Mouse (Mus musculus) hindbrain, postnatal 0 days (tissue): ENCODE measurements around the gene Ttc12. TPM values are rescaled to one million over a fixed set of nuclear protein-coding genes. Genes with fewer than 3 reads are reported as not detected.
A peak's percentile ranks its signal among the peaks of the same experiment; 100 is the strongest.

Experiments
- ATAC-seq: fragments of 200-750 bp; cut with Nextera tagmentation; 2 replicates; pipeline ENCODE4 v1.8.0; 2017; ENCODE audit warnings: mild to moderate bottlenecking, moderate TSS enrichment, moderate library complexity
- DNase-seq: peaks from one replicate; pipeline ENCODE4 v3.0.0-alpha.2; 2015; ENCODE audit warnings: low spot score
- H3K27ac ChIP-seq: fragments of 300-500 bp; sonication (generic); 2 replicates; pipeline ENCODE4 v1.5.1; 2014; ENCODE audit warnings: mild to moderate bottlenecking
- H3K27me3 ChIP-seq: fragments of 300-500 bp; sonication (generic); 2 replicates; pipeline ENCODE4 v1.6.1; 2014; ENCODE audit warnings: low read length, mixed read lengths; ENCODE audit not compliant: insufficient read depth
- H3K36me3 ChIP-seq: fragments of 300-500 bp; sonication (generic); 2 replicates; pipeline ENCODE4 v1.6.1; 2014; ENCODE audit warnings: low read length, mixed read lengths; ENCODE audit not compliant: insufficient read depth
- H3K4me1 ChIP-seq: fragments of 300-500 bp; sonication (generic); 2 replicates; pipeline ENCODE4 v1.6.1; 2014; ENCODE audit warnings: antibody characterized with exemption, low read length, mixed read lengths; ENCODE audit not compliant: insufficient read depth
- H3K4me2 ChIP-seq: fragments of 300-500 bp; sonication (generic); 2 replicates; pipeline ENCODE4 v1.6.1; 2014; ENCODE audit warnings: low read depth, mild to moderate bottlenecking, low read length, moderate library complexity, mixed read lengths
- H3K4me3 ChIP-seq: fragments of 300-500 bp; sonication (generic); 2 replicates; pipeline ENCODE4 v1.5.1; 2014; ENCODE audit warnings: low read length
- H3K9ac ChIP-seq: fragments of 300-500 bp; sonication (generic); replicated peaks from 2 replicates; pipeline ENCODE4 v1.6.1; 2014; ENCODE audit warnings: mild to moderate bottlenecking, low read length, moderate library complexity, mixed read lengths
- H3K9me3 ChIP-seq: fragments of 300-500 bp; sonication (generic); 2 replicates; pipeline ENCODE4 v1.6.1; 2016; ENCODE audit warnings: low read length, mixed read lengths
- CTCF ChIP-seq: IDR thresholded peaks from 2 replicates; pipeline ENCODE4 v1.5.1; 2016; ENCODE audit warnings: antibody characterized with exemption, control low read depth, low read depth
- WGBS: fragments of 180-500 bp; shearing (Covaris S2); extraction: QIAGEN DNeasy Blood & Tissue Kit; methylation state at CpG from one replicate; pipeline ENCODE4 v1.1.7; 2014; 5-methylcytosine and 5-hydroxymethylcytosine counted together
- polyA plus RNA-seq: library from polyadenylated mRNA; unstranded; fragments of >200 nt; fragmentation: Nextera tagmentation; extraction: Ambion mirVana; gene quantifications from 2 replicates; pipeline ENCODE4 v1.2.1, GENCODE M21; 2015
- total RNA-seq: library from RNA; depleted of rRNA; stranded (reverse); fragments of >200 nt; gene quantifications from 2 replicates; pipeline ENCODE4 v1.2.3, GENCODE M21; 2014

Gene Ttc12
- total and polyA plus RNA-seq, 2 experiments from 2014 or later: 1.0 to 2.0 TPM

GRCm38 (mm10) chr9:49529366-49529959 lies 43.4 kb upstream of the Ttc12 start:
- no peaks in the 10 kb centered on the region for H3K27me3 ChIP-seq
- WGBS: 72% methylated on average over 8 of the region's 8 CpGs
- no peak for TF ChIP-seq CTCF
- H3K9me3 ChIP-seq: no peaks in the 10 kb centered on the region
- no peak overlapping the region for H3K4me3 ChIP-seq
- DNase-seq (no peak), ATAC-seq (no peak)
- peaks cover 10% of the 10 kb centered on the region for H3K36me3 ChIP-seq
- H3K27ac ChIP-seq: no peak overlapping the region
- H3K4me2 ChIP-seq: no peak overlapping the region
- no peak overlapping the region for H3K9ac ChIP-seq
- H3K4me1 ChIP-seq: 0 out of 2 replicates have a peak, but pooled peaks cover 4% of the 10 kb centered on the region

GRCm38 (mm10) chr9:49528943-49529342 lies 42.9 kb upstream of the Ttc12 start:
- peaks cover 10% of the 10 kb centered on the region for H3K36me3 ChIP-seq
- ATAC-seq (peak; percentile 36; the same call in 1 of the 2 replicates), DNase-seq (peak; percentile 81)
- no peak overlapping the region for H3K27ac ChIP-seq
- no peaks in the 10 kb centered on the region for H3K27me3 ChIP-seq
- H3K4me2 ChIP-seq: no peak overlapping the region
- no peak overlapping the region for H3K9ac ChIP-seq
- no peaks in the 10 kb centered on the region for H3K9me3 ChIP-seq
- H3K4me3 ChIP-seq: no peak overlapping the region
- TF ChIP-seq CTCF: peak; percentile 78
- no peaks in the 10 kb centered on the region for H3K4me1 ChIP-seq
- WGBS: 47% methylated on average over 10 of the region's 10 CpGs

DNA sequence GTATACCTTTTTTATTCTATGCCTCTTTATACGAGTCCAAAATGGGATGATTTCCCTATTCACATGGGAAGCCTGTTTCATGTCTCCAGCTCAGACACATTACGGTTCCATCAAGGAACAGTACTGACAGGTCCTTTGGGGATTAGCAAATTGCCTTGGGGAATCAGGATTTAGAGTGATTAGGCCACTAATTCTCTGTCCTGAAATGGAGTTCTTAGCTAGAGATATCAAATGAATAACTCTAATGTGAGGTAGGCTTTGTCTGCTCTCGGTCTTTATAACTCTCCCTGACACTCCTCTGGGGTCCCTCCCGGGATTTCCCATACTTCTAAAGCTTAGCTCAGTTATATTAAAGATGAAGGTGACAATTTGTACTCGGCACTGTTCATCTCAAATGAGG lies 42.0 kb upstream of the Ttc12 start:
- Histone ChIP-seq H3K27ac (no peak overlapping the region), H3K27me3 (no peaks in the 10 kb centered on the region), H3K9ac (no peak overlapping the region), H3K9me3 (no peaks in the 10 kb centered on the region), H3K4me1 (no peaks in the 10 kb centered on the region), H3K36me3 (peaks cover 10% of the 10 kb centered on the region), H3K4me3 (no peak overlapping the region), H3K4me2 (no peak overlapping the region)
- 69% methylated on average over 5 of the region's 5 CpGs for WGBS
- no peak for TF ChIP-seq CTCF
- ATAC-seq: no peak
- no peak for DNase-seq

DNA sequence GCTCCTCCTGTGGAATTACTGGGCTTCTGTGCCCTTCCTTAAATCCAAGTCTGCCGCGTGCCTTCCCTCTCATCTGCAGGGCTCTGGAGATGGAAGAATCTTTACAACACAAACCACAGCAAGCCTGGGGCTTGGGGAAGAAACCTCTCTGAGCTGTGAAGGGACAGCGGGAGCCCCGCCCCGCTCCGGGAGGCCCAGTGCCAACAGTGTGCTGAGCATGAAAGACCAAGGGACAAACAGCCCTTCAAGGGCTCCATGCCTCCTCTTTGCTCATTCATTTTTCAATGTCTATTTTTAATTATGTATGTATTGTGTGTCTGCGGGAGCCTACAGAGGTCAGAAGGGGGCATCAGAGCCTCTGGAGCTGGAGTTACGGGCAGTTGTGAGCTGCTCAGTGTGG lies 41.3 kb upstream of the Ttc12 start:
- TF ChIP-seq CTCF: no peak
- ATAC-seq (peak; percentile 31; the same call in 1 of the 2 replicates), DNase-seq (peak; percentile 34)
- no peak overlapping the region for H3K4me3 ChIP-seq
- no peaks in the 10 kb centered on the region for H3K27me3 ChIP-seq
- H3K9ac ChIP-seq: no peak overlapping the region
- H3K4me1 ChIP-seq: no peaks in the 10 kb centered on the region
- peak overlapping the region; percentile 45; the same call in 1 of the 2 replicates for H3K27ac ChIP-seq
- WGBS: 39% methylated on average over 8 of the region's 8 CpGs
- H3K9me3 ChIP-seq: no peaks in the 10 kb centered on the region
- H3K36me3 ChIP-seq: peaks cover 10% of the 10 kb centered on the region
- no peak overlapping the region for H3K4me2 ChIP-seq

- no peaks in the 10 kb centered on the region for H3K27me3 ChIP-seq
- H3K9me3 ChIP-seq: no peaks in the 10 kb centered on the region
- TF ChIP-seq CTCF: no peak
- H3K4me3 ChIP-seq: no peak overlapping the region
- 76% methylated on average over 9 of the region's 9 CpGs for WGBS
- 0 out of 2 replicates have a peak, but pooled peaks have one; percentile 24 for ATAC-seq
- no peaks in the 10 kb centered on the region for H3K4me1 ChIP-seq
- H3K9ac ChIP-seq: no peak overlapping the region
- no peak overlapping the region for H3K4me2 ChIP-seq
- peaks cover 13% of the 10 kb centered on the region for H3K36me3 ChIP-seq
- no peak overlapping the region for H3K27ac ChIP-seq
- DNase-seq: no peak
Measured at GRCm38 (mm10) chr9:49524721-49525120, 38.7 kb upstream of the Ttc12 start.

- ATAC-seq (no peak), DNase-seq (no peak)
- Histone ChIP-seq H3K9ac (no peak overlapping the region), H3K27me3 (no peaks in the 10 kb centered on the region), H3K4me1 (no peaks in the 10 kb centered on the region), H3K9me3 (no peaks in the 10 kb centered on the region), H3K27ac (no peak overlapping the region), H3K36me3 (peaks cover 17% of the 10 kb centered on the region), H3K4me2 (no peak overlapping the region), H3K4me3 (no peak overlapping the region)
- 76% methylated on average over 9 of the region's 9 CpGs for WGBS
- no peak for TF ChIP-seq CTCF
Measured at GRCm38 (mm10) chr9:49523881-49524280, 37.9 kb upstream of the Ttc12 start.

- H3K4me3 ChIP-seq: no peak overlapping the region
- no peak for TF ChIP-seq CTCF
- no peak overlapping the region for H3K9ac ChIP-seq
- ATAC-seq (no peak), DNase-seq (no peak)
- 72% methylated on average over 2 of the region's 2 CpGs for WGBS
- no peaks in the 10 kb centered on the region for H3K9me3 ChIP-seq
- H3K4me1 ChIP-seq: no peaks in the 10 kb centered on the region
- H3K27me3 ChIP-seq: no peaks in the 10 kb centered on the region
- no peak overlapping the region for H3K27ac ChIP-seq
- no peak overlapping the region for H3K4me2 ChIP-seq
- peaks cover 27% of the 10 kb centered on the region for H3K36me3 ChIP-seq
Measured at GRCm38 (mm10) chr9:49514306-49514705, 28.3 kb upstream of the Ttc12 start.
